Mouse (Mus musculus) c-Kit-positive CD71-negative TER-119-negative erythroid progenitor cells, embryonic 14.5 days (primary cell): ENCODE data around the gene Ptpn3.
"Not testable (repeated sequence)": the region's sequence is repeated elsewhere in the genome, so short reads cannot be mapped to it uniquely, and the experiment has no call there.

ENCODE experiments used
- DNase-seq: peaks from one replicate; pipeline ENCODE4 v3.0.0-alpha.2; 2013; ENCODE audit warnings: low read depth

Gene Ptpn3

GRCm38 (mm10) chr4:57299308-57299700, 2.3 kb downstream of the Ptpn3 start:
- DNase-seq = no peak

GRCm38 (mm10) chr4:57298181-57298580, 3.5 kb downstream of the Ptpn3 start:
- no peak for DNase-seq

GRCm38 (mm10) chr4:57294971-57295656, 6.5 kb downstream of the Ptpn3 start:
- DNase-seq = no peak

- DNase-seq = no peak
Measured at GRCm38 (mm10) chr4:57292670-57293069, 9.0 kb downstream of the Ptpn3 start.

- no peak for DNase-seq
Measured at GRCm38 (mm10) chr4:57290049-57290448, 11.6 kb downstream of the Ptpn3 start.

- no peak for DNase-seq
Measured at GRCm38 (mm10) chr4:57287808-57288207, 13.8 kb downstream of the Ptpn3 start.

- no peak for DNase-seq
Measured at GRCm38 (mm10) chr4:57285251-57285650, 16.4 kb downstream of the Ptpn3 start.

GRCm38 (mm10) chr4:57283189-57283588, 18.4 kb downstream of the Ptpn3 start:
- no peak for DNase-seq

GRCm38 (mm10) chr4:57282630-57283029, 19.0 kb downstream of the Ptpn3 start:
- no peak for DNase-seq

- DNase-seq = no peak
Measured at GRCm38 (mm10) chr4:57282179-57282578, 19.5 kb downstream of the Ptpn3 start.

GRCm38 (mm10) chr4:57280888-57281287, 20.7 kb downstream of the Ptpn3 start:
- no peak for DNase-seq

GRCm38 (mm10) chr4:57279229-57279628, 22.4 kb downstream of the Ptpn3 start:
- no peak for DNase-seq

GRCm38 (mm10) chr4:57278812-57279211, 22.8 kb downstream of the Ptpn3 start:
- no peak for DNase-seq

- no peak for DNase-seq
Measured at GRCm38 (mm10) chr4:57277671-57278070, 24.0 kb downstream of the Ptpn3 start.

GRCm38 (mm10) chr4:57275116-57275743, 26.4 kb downstream of the Ptpn3 start:
- DNase-seq = peak; percentile 49

- DNase-seq = no peak
Measured at GRCm38 (mm10) chr4:57273532-57274502, 27.8 kb downstream of the Ptpn3 start.

- no peak for DNase-seq
Measured at GRCm38 (mm10) chr4:57270991-57271390, 30.6 kb downstream of the Ptpn3 start.

- DNase-seq = not testable (repeated sequence)
Measured at GRCm38 (mm10) chr4:57270489-57270888, 31.1 kb downstream of the Ptpn3 start.

- no peak for DNase-seq
Measured at GRCm38 (mm10) chr4:57269344-57269743, 32.3 kb downstream of the Ptpn3 start.

- no peak for DNase-seq
Measured at GRCm38 (mm10) chr4:57268330-57268729, 33.3 kb downstream of the Ptpn3 start.

GRCm38 (mm10) chr4:57266389-57266788, 35.2 kb downstream of the Ptpn3 start:
- no peak for DNase-seq

GRCm38 (mm10) chr4:57263695-57264094, 37.9 kb downstream of the Ptpn3 start:
- DNase-seq = no peak
